In the genomic region with DNA sequence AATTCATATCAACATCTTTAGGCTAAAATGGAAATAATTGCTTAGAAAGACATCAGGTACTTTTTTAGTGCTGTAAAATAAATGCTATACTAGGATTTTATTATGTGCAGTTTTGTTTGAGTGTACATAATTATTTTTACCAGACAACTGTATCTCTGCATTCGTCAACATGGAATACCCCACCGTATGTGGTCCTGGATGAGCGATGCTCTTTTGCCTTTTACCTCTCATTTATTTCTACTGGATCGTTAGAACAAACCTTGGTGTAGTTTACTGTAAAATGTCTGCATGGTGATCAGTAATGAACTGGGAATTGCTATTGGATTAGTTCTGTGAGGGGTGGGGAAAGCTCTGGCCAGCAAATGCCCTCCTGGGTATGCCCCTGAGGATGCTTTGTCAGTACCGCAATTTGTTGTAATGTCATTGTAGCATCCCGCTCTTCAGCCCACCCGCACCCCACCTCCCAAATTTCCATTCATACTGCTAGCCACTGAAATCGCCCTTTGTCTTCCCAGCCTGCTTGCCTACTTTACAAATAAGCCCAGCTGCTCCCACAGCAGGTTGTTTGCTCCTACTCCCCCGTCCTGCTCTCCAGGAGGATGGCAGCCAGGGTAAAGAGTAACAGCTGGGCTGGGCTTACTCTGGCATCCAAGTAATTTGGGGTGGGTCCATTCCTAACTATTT, we compare ENCODE assay signal across 13 mouse cellular contexts. TPM values are rescaled to one million over a fixed set of nuclear protein-coding genes. Genes with fewer than 3 reads are reported as not detected.
DNase-seq lines count a peak whose midpoint lies in the region; ATAC-seq and TF ChIP-seq lines count a peak whose summit lies in the region.
"Had no signal": no experiment of that assay in that cellular context is flagged by ENCODE, and none has a peak within 500 bp of the region (broad histone marks: within the 10 kb centered on the region; RNA-seq: fewer than 3 reads in every experiment).

No protein-coding gene starts in this region.

- H3K4me2 ChIP-seq in embryonic facial prominence, embryonic 11.5 days (ENCODE audit: low read depth, low read length): no peak overlapping the region
- peak overlapping the region; percentile 48 for H3K4me2 ChIP-seq in hindbrain, embryonic 16.5 days (ENCODE audit: low read length)
- H3K4me2 ChIP-seq in neural tube, embryonic 12.5 days (replicated peaks): peak overlapping the region; percentile 46
- H3K4me2 ChIP-seq in intestine, postnatal 0 days (replicated peaks; ENCODE audit: low read depth): no peak overlapping the region
- H3K4me2 ChIP-seq: limb, embryonic 12.5 days had no signal

- 14% methylated on average over 9 of the region's 9 CpGs for WGBS in embryonic facial prominence, embryonic 11.5 days
- 10% methylated on average over 9 of the region's 9 CpGs for WGBS in hindbrain, embryonic 16.5 days
- 9% methylated on average over 9 of the region's 9 CpGs for WGBS in neural tube, embryonic 12.5 days
- 33% methylated on average over 9 of the region's 9 CpGs for WGBS in intestine, postnatal 0 days

- H3K27ac ChIP-seq in embryonic facial prominence, embryonic 11.5 days (replicated peaks; ENCODE audit: low read depth, low read length): no peak overlapping the region
- no peak overlapping the region for H3K27ac ChIP-seq in hindbrain, embryonic 16.5 days (ENCODE audit: low read depth, low read length)
- H3K27ac ChIP-seq in neural tube, embryonic 12.5 days: no peak overlapping the region
- H3K27ac ChIP-seq in intestine, postnatal 0 days (ENCODE audit: low read depth, low read length): no peak overlapping the region
- H3K27ac ChIP-seq: limb, embryonic 12.5 days had no signal

- ATAC-seq in embryonic facial prominence, embryonic 11.5 days (replicated peaks; ENCODE audit: insufficient number of reproducible peaks, low FRiP score, low TSS enrichment, low read depth): no peak
- peak; percentile 84 for ATAC-seq in hindbrain, embryonic 16.5 days
- ATAC-seq in neural tube, embryonic 12.5 days (ENCODE audit: low FRiP score, low read depth): peak; percentile 87
- ATAC-seq in intestine, postnatal 0 days: no peak

- TF ChIP-seq CTCF in intestine, postnatal 0 days (IDR thresholded peaks at IDR 0.05; ENCODE audit: low read depth): no peak

- peak; percentile 31 to 37 for DNase-seq in layer of hippocampus, postnatal 10 days (ENCODE audit: low spot score in 2 of 2)
- DNase-seq in layer of hippocampus, postnatal 14 days (ENCODE audit: low spot score in 2 of 2): no peak
- peak; percentile 21 for DNase-seq in embryonic facial prominence, embryonic 11.5 days (ENCODE audit: low spot score)
- no peak for DNase-seq in layer of hippocampus, adult 18-20 months (ENCODE audit: low spot score in 2 of 2)
- DNase-seq in right cerebral cortex, postnatal 36 days (ENCODE audit: low spot score in 2 of 2): no peak
- DNase-seq: cerebellum, adult 9-10 months; kidney, adult 9 months; thymus, adult 2 months had no signal

- H3K27me3 ChIP-seq in embryonic facial prominence, embryonic 11.5 days (ENCODE audit: control insufficient read depth, insufficient read depth, low read length): no peaks in the 10 kb centered on the region
- H3K27me3 ChIP-seq in hindbrain, embryonic 16.5 days (replicated peaks; ENCODE audit: control insufficient read depth, insufficient read depth, low read length): no peaks in the 10 kb centered on the region
- no peaks in the 10 kb centered on the region for H3K27me3 ChIP-seq in neural tube, embryonic 12.5 days (replicated peaks)
- H3K27me3 ChIP-seq in intestine, postnatal 0 days (replicated peaks; ENCODE audit: control insufficient read depth, insufficient read depth, low read length): no peaks in the 10 kb centered on the region
- H3K27me3 ChIP-seq: limb, embryonic 12.5 days; megakaryocyte, embryonic 14.5 days had no signal

- no peak overlapping the region for H3K4me3 ChIP-seq in embryonic facial prominence, embryonic 11.5 days (ENCODE audit: low read depth, low read length)
- H3K4me3 ChIP-seq in hindbrain, embryonic 16.5 days (ENCODE audit: low read length): peak overlapping the region; percentile 16; the same call in 1 of the 2 replicates
- H3K4me3 ChIP-seq in neural tube, embryonic 12.5 days: no peak overlapping the region
- H3K4me3 ChIP-seq in intestine, postnatal 0 days (ENCODE audit: low read depth, low read length): no peak overlapping the region
- H3K4me3 ChIP-seq: limb, embryonic 12.5 days; megakaryocyte, embryonic 14.5 days had no signal

- H3K4me1 ChIP-seq in embryonic facial prominence, embryonic 11.5 days (ENCODE audit: control insufficient read depth, insufficient read depth, low read length): no peaks in the 10 kb centered on the region
- H3K4me1 ChIP-seq in hindbrain, embryonic 16.5 days (ENCODE audit: control insufficient read depth, insufficient read depth, low read depth, low read length): peaks cover 2% of the 10 kb centered on the region
- H3K4me1 ChIP-seq in neural tube, embryonic 12.5 days: peaks cover 8% of the 10 kb centered on the region; the same call in 1 of the 2 replicates
- no peaks in the 10 kb centered on the region for H3K4me1 ChIP-seq in intestine, postnatal 0 days (replicated peaks; ENCODE audit: control insufficient read depth, insufficient read depth, low read length)
- H3K4me1 ChIP-seq: limb, embryonic 12.5 days; megakaryocyte, embryonic 14.5 days had no signal

- no peaks in the 10 kb centered on the region for H3K36me3 ChIP-seq in embryonic facial prominence, embryonic 11.5 days (replicated peaks; ENCODE audit: control insufficient read depth, insufficient read depth, low read depth, low read length)
- no peaks in the 10 kb centered on the region for H3K36me3 ChIP-seq in hindbrain, embryonic 16.5 days (ENCODE audit: control insufficient read depth, insufficient read depth, low read length)
- H3K36me3 ChIP-seq in neural tube, embryonic 12.5 days: no peaks in the 10 kb centered on the region
- no peaks in the 10 kb centered on the region for H3K36me3 ChIP-seq in intestine, postnatal 0 days (ENCODE audit: control insufficient read depth, insufficient read depth)
- H3K36me3 ChIP-seq: limb, embryonic 12.5 days had no signal

- H3K9me3 ChIP-seq in embryonic facial prominence, embryonic 11.5 days (replicated peaks; ENCODE audit: control insufficient read depth, low read length): no peaks in the 10 kb centered on the region
- no peaks in the 10 kb centered on the region for H3K9me3 ChIP-seq in hindbrain, embryonic 16.5 days (ENCODE audit: control insufficient read depth, low read length)
- H3K9me3 ChIP-seq in neural tube, embryonic 12.5 days: no peaks in the 10 kb centered on the region
- no peaks in the 10 kb centered on the region for H3K9me3 ChIP-seq in intestine, postnatal 0 days (ENCODE audit: control insufficient read depth)
- H3K9me3 ChIP-seq: limb, embryonic 12.5 days; megakaryocyte, embryonic 14.5 days had no signal

- no peak overlapping the region for H3K9ac ChIP-seq in embryonic facial prominence, embryonic 11.5 days (replicated peaks; ENCODE audit: low read length)
- H3K9ac ChIP-seq in hindbrain, embryonic 16.5 days (ENCODE audit: low read depth, low read length): peak overlapping the region; percentile 24; the same call in 1 of the 2 replicates
- no peak overlapping the region for H3K9ac ChIP-seq in neural tube, embryonic 12.5 days
- H3K9ac ChIP-seq in intestine, postnatal 0 days (ENCODE audit: low read depth, low read length): no peak overlapping the region
- H3K9ac ChIP-seq: limb, embryonic 12.5 days had no signal

RNA-seq across cellular contexts. Expression of gene Sema3e, which starts 13.9 kb away (rescaled TPM):
- 10 to 100 TPM; 38.2 to 44.0 TPM for total RNA-seq in layer of hippocampus, postnatal 10 days (2021)
- total RNA-seq in layer of hippocampus, postnatal 14 days (2021): 10 to 100 TPM; 47.2 to 51.5 TPM
- 1.9 TPM in 2 replicates for polyA plus RNA-seq in embryonic facial prominence, embryonic 11.5 days (2014; fragmentation: Nextera tagmentation; extraction: Ambion mirVana)
- polyA plus RNA-seq in hindbrain, embryonic 16.5 days (2015; fragmentation: Nextera tagmentation; extraction: Ambion mirVana): 4.8 and 5.0 TPM in 2 replicates
- polyA plus RNA-seq in neural tube, embryonic 12.5 days (2016; fragmentation: Nextera tagmentation; extraction: Ambion mirVana): 2.7 and 2.8 TPM in 2 replicates
- polyA plus RNA-seq in intestine, postnatal 0 days (2015; fragmentation: Nextera tagmentation; extraction: Ambion mirVana): 1.0 TPM in 2 replicates
- 10 to 100 TPM; 37.2 to 38.2 TPM for total RNA-seq in layer of hippocampus, adult 18-20 months (2021)

Comparison
In these comparisons a context has a peak if more than half of its experiments do, and no peak if none do; other contexts are left out.
1. DNase-seq: peak in layer of hippocampus, postnatal 10 days (2 of 2) and embryonic facial prominence, embryonic 11.5 days (single experiment); none in layer of hippocampus, postnatal 14 days (0 of 2), layer of hippocampus, adult 18-20 months (0 of 2) and right cerebral cortex, postnatal 36 days (0 of 2).
2. ATAC-seq: peak in hindbrain, embryonic 16.5 days (single experiment) and neural tube, embryonic 12.5 days (single experiment); none in embryonic facial prominence, embryonic 11.5 days (single experiment) and intestine, postnatal 0 days (single experiment).
3. H3K4me2 ChIP-seq: peak in hindbrain, embryonic 16.5 days (single experiment) and neural tube, embryonic 12.5 days (single experiment); none in embryonic facial prominence, embryonic 11.5 days (single experiment) and intestine, postnatal 0 days (single experiment).